Mouse (Mus musculus) neural tube, embryonic 15.5 days (tissue): ENCODE measurements around the gene Leng1. TPM values are rescaled to one million over a fixed set of nuclear protein-coding genes. Genes with fewer than 3 reads are reported as not detected.
A peak's percentile ranks its signal among the peaks of the same experiment; 100 is the strongest.

ENCODE experiments used
- ATAC-seq: fragments of 200-750 bp; cut with Nextera tagmentation; 2 replicates; pipeline ENCODE4 v1.8.0; 2017; ENCODE audit warnings: mild to moderate bottlenecking, moderate TSS enrichment, moderate library complexity; ENCODE audit not compliant: low FRiP score
- H3K27ac ChIP-seq: fragments of 300-500 bp; sonication (generic); replicated peaks from 2 replicates; pipeline ENCODE4 v1.5.1; 2015; ENCODE audit warnings: mild to moderate bottlenecking, inconsistent platforms
- H3K27me3 ChIP-seq: fragments of 300-500 bp; sonication (generic); replicated peaks from 2 replicates; pipeline ENCODE4 v1.6.1; 2015; ENCODE audit warnings: inconsistent platforms
- H3K36me3 ChIP-seq: fragments of 300-500 bp; sonication (generic); 2 replicates; pipeline ENCODE4 v1.6.1; 2015; ENCODE audit warnings: inconsistent platforms
- H3K4me1 ChIP-seq: fragments of 300-500 bp; sonication (generic); 2 replicates; pipeline ENCODE4 v1.6.1; 2015; ENCODE audit warnings: inconsistent platforms
- H3K4me2 ChIP-seq: fragments of 300-500 bp; sonication (generic); 2 replicates; pipeline ENCODE4 v1.6.1; 2015; ENCODE audit warnings: inconsistent platforms, mild to moderate bottlenecking, moderate library complexity
- H3K4me3 ChIP-seq: fragments of 300-500 bp; sonication (generic); replicated peaks from 2 replicates; pipeline ENCODE4 v1.5.1; 2015; ENCODE audit warnings: mild to moderate bottlenecking, inconsistent platforms
- H3K9ac ChIP-seq: fragments of 300-500 bp; sonication (generic); replicated peaks from 2 replicates; pipeline ENCODE4 v1.6.1; 2015; ENCODE audit warnings: mild to moderate bottlenecking, inconsistent platforms
- H3K9me3 ChIP-seq: fragments of 300-500 bp; sonication (generic); replicated peaks from 2 replicates; pipeline ENCODE4 v1.6.1; 2016; ENCODE audit warnings: inconsistent platforms
- WGBS: fragments of 180-500 bp; shearing (Covaris S2); methylation state at CpG from one replicate; pipeline ENCODE4 v1.1.7; 2015; ENCODE audit warnings: mixed read lengths; 5-methylcytosine and 5-hydroxymethylcytosine counted together
- polyA plus RNA-seq: library from polyadenylated mRNA; unstranded; fragments of >200 nt; fragmentation: Nextera tagmentation; extraction: Ambion mirVana; gene quantifications from 2 replicates; pipeline ENCODE4 v1.2.1, GENCODE M21; 2015

Leng1 gene
- polyA plus RNA-seq, 1 experiment from 2014 or later = 15.3 TPM

- H3K4me1 ChIP-seq = peaks cover 45% of the 10 kb centered on the region
- no peaks in the 10 kb centered on the region for H3K9me3 ChIP-seq
- no peak for ATAC-seq
- peak overlapping the region; percentile 99 for H3K9ac ChIP-seq
- peak overlapping the region; percentile 91 for H3K4me3 ChIP-seq
- H3K4me2 ChIP-seq = peak overlapping the region; percentile 75
- H3K36me3 ChIP-seq = peaks cover 16% of the 10 kb centered on the region
- peak overlapping the region; percentile 97; the same call in 1 of the 2 replicates for H3K27ac ChIP-seq
- 70% methylated on average over 4 of the region's 4 CpGs for WGBS
- H3K27me3 ChIP-seq = no peaks in the 10 kb centered on the region
Observed at GRCm38 (mm10) chr7:3646641-3647040, 19.0 kb downstream of the Leng1 start.

- peak overlapping the region; percentile 91 for H3K4me3 ChIP-seq
- peak overlapping the region; percentile 99 for H3K9ac ChIP-seq
- no peaks in the 10 kb centered on the region for H3K27me3 ChIP-seq
- H3K27ac ChIP-seq = peak overlapping the region; percentile 97
- H3K9me3 ChIP-seq = no peaks in the 10 kb centered on the region
- ATAC-seq = no peak
- WGBS = 19% methylated on average over 9 of the region's 9 CpGs
- H3K4me2 ChIP-seq = peak overlapping the region; percentile 75
- peaks cover 13% of the 10 kb centered on the region for H3K36me3 ChIP-seq
- H3K4me1 ChIP-seq = peaks cover 45% of the 10 kb centered on the region
Observed at GRCm38 (mm10) chr7:3646188-3646587, 19.5 kb downstream of the Leng1 start.

GRCm38 (mm10) chr7:3645488-3646025, 20.1 kb downstream of the Leng1 start:
- peak overlapping the region; percentile 91 for H3K4me3 ChIP-seq

GRCm38 (mm10) chr7:3644672-3645487, 20.8 kb downstream of the Leng1 start, which contains the start of gene Cnot3:
Gene Cnot3 (plus strand): TSS chr7:3645268.
- H3K9me3 ChIP-seq = no peaks in the 10 kb centered on the region
- peak within 1 kb of the TSS; percentile 91 for H3K4me3 ChIP-seq
- H3K27ac ChIP-seq = peak within 1 kb of the TSS; percentile 97
- H3K4me1 ChIP-seq = peaks cover 45% of the 10 kb centered on the region
- peaks cover 11% of the 10 kb centered on the region for H3K36me3 ChIP-seq
- ATAC-seq = peak; percentile 97
- peak within 1 kb of the TSS; percentile 80 for H3K4me2 ChIP-seq
- under 1% methylated on average over 55 of the region's 58 CpGs for WGBS
- H3K9ac ChIP-seq = peak within 1 kb of the TSS; percentile 99
- H3K27me3 ChIP-seq = no peaks in the 10 kb centered on the region

More at GRCm38 (mm10) chr7:3645488-3646025, 20.1 kb downstream of the Leng1 start:
- ATAC-seq = peak; percentile 12
- Histone ChIP-seq H3K27ac (peak overlapping the region; percentile 97), H3K9me3 (no peaks in the 10 kb centered on the region), H3K4me1 (peaks cover 45% of the 10 kb centered on the region), H3K36me3 (peaks cover 13% of the 10 kb centered on the region), H3K27me3 (no peaks in the 10 kb centered on the region), H3K9ac (peak overlapping the region; percentile 99), H3K4me2 (peak overlapping the region; percentile 75)
- 0% methylated on average over 48 of the region's 58 CpGs for WGBS

GRCm38 (mm10) chr7:3644348-3644671, 21.3 kb downstream of the Leng1 start:
- H3K4me2 ChIP-seq = peak overlapping the region; percentile 80
- H3K9me3 ChIP-seq = no peaks in the 10 kb centered on the region
- peak overlapping the region; percentile 91 for H3K4me3 ChIP-seq
- peak overlapping the region; percentile 76 for H3K27ac ChIP-seq
- H3K27me3 ChIP-seq = no peaks in the 10 kb centered on the region
- H3K36me3 ChIP-seq = peaks cover 16% of the 10 kb centered on the region
- whole genome bisulfite sequencing = 1% methylated on average over 11 of the region's 11 CpGs
- ATAC-seq = peak; percentile 0; the same call in 1 of the 2 replicates
- H3K4me1 ChIP-seq = peaks cover 41% of the 10 kb centered on the region
- H3K9ac ChIP-seq = peak overlapping the region; percentile 40

- peak overlapping the region; percentile 91 for H3K4me3 ChIP-seq
- H3K9me3 ChIP-seq = no peaks in the 10 kb centered on the region
- ATAC-seq = no peak
- peaks cover 36% of the 10 kb centered on the region for H3K4me1 ChIP-seq
- H3K27me3 ChIP-seq = no peaks in the 10 kb centered on the region
- WGBS = 20% methylated on average over 9 of the region's 9 CpGs
- peak overlapping the region; percentile 80 for H3K4me2 ChIP-seq
- peak overlapping the region; percentile 76 for H3K27ac ChIP-seq
- peaks cover 19% of the 10 kb centered on the region for H3K36me3 ChIP-seq
- peak overlapping the region; percentile 40 for H3K9ac ChIP-seq
Observed at GRCm38 (mm10) chr7:3643843-3644242, 21.8 kb downstream of the Leng1 start.

- peak overlapping the region; percentile 80 for H3K4me2 ChIP-seq
- H3K4me1 ChIP-seq = peaks cover 32% of the 10 kb centered on the region
- no peak overlapping the region for H3K4me3 ChIP-seq
- no peaks in the 10 kb centered on the region for H3K9me3 ChIP-seq
- peak overlapping the region; percentile 40; the same call in 1 of the 2 replicates for H3K9ac ChIP-seq
- WGBS = 71% methylated on average over 5 of the region's 5 CpGs
- H3K36me3 ChIP-seq = peaks cover 23% of the 10 kb centered on the region
- no peak for ATAC-seq
- no peak overlapping the region for H3K27ac ChIP-seq
- no peaks in the 10 kb centered on the region for H3K27me3 ChIP-seq
Observed at GRCm38 (mm10) chr7:3643412-3643811, 22.2 kb downstream of the Leng1 start.

- ATAC-seq = 0 out of 2 replicates have a peak, but pooled peaks have one; percentile 4
Observed at GRCm38 (mm10) chr7:3630478-3630815, 35.2 kb downstream of the Leng1 start.

GRCm38 (mm10) chr7:3629543-3630477, 35.8 kb downstream of the Leng1 start, which contains the start of the genes Tfpt and Prpf31:
Gene Tfpt (minus strand): TSS chr7:3629929.
Gene Prpf31 (plus strand): TSS chr7:3629985.
- WGBS = under 1% methylated on average over 47 of the region's 47 CpGs
- Histone ChIP-seq H3K27me3 (no peaks in the 10 kb centered on the region), H3K4me2 (peak within 1 kb of the TSS; percentile 99), H3K4me3 (peak within 1 kb of the TSS; percentile 74), H3K9me3 (no peaks in the 10 kb centered on the region), H3K36me3 (peaks cover 35% of the 10 kb centered on the region), H3K4me1 (peaks cover 34% of the 10 kb centered on the region), H3K9ac (peak within 1 kb of the TSS; percentile 79), H3K27ac (peak within 1 kb of the TSS; percentile 92)
- peak; percentile 89 for ATAC-seq

More at GRCm38 (mm10) chr7:3630478-3630815, 35.2 kb downstream of the Leng1 start:
- Histone ChIP-seq H3K4me2 (peak overlapping the region; percentile 99), H3K36me3 (peaks cover 35% of the 10 kb centered on the region), H3K27ac (no peak overlapping the region), H3K4me3 (peak overlapping the region; percentile 74), H3K4me1 (peaks cover 34% of the 10 kb centered on the region), H3K27me3 (no peaks in the 10 kb centered on the region), H3K9me3 (no peaks in the 10 kb centered on the region), H3K9ac (peak overlapping the region; percentile 72)
- 71% methylated on average over 3 of the region's 3 CpGs for WGBS

GRCm38 (mm10) chr7:3629030-3629429, 36.6 kb downstream of the Leng1 start:
- peak overlapping the region; percentile 92 for H3K27ac ChIP-seq
- peak overlapping the region; percentile 74 for H3K4me3 ChIP-seq
- peaks cover 34% of the 10 kb centered on the region for H3K4me1 ChIP-seq
- H3K9ac ChIP-seq = peak overlapping the region; percentile 79
- peak; percentile 51 for ATAC-seq
- 28% methylated on average over 4 of the region's 4 CpGs for WGBS
- peaks cover 36% of the 10 kb centered on the region for H3K36me3 ChIP-seq
- H3K27me3 ChIP-seq = no peaks in the 10 kb centered on the region
- H3K4me2 ChIP-seq = peak overlapping the region; percentile 99
- no peaks in the 10 kb centered on the region for H3K9me3 ChIP-seq
